Mouse (Mus musculus) ES-E14 (cell line): ENCODE measurements around the gene Mrpl35.

Experiments
- CHD2 ChIP-seq: IDR thresholded peaks from 2 replicates; pipeline ENCODE4 v1.6.1; 2014; ENCODE audit warnings: mild to moderate bottlenecking, low read depth, low read length, inconsistent platforms
- HCFC1 ChIP-seq: IDR thresholded peaks from 2 replicates; pipeline ENCODE4 v1.6.1; 2012; ENCODE audit warnings: low read length, inconsistent platforms, borderline replicate concordance; ENCODE audit not compliant: insufficient read depth
- MAFK ChIP-seq: IDR thresholded peaks from 2 replicates; pipeline ENCODE4 v1.6.1; 2014; ENCODE audit warnings: mild to moderate bottlenecking, low read depth, low read length, inconsistent platforms; ENCODE audit not compliant: insufficient read depth
- ZC3H11A ChIP-seq: IDR thresholded peaks from 2 replicates; pipeline ENCODE4 v1.6.1; 2012; ENCODE audit warnings: low read depth, mild to moderate bottlenecking, inconsistent platforms, low read length, borderline replicate concordance
- ZNF384 ChIP-seq: IDR thresholded peaks from 2 replicates; pipeline ENCODE4 v1.6.1; 2012; ENCODE audit warnings: low read depth, low read length, inconsistent platforms

GRCm38 (mm10) chr6:71823085-71823484, 3.7 kb downstream of the Mrpl35 start:
- TF ChIP-seq HCFC1 (no peak), MAFK (no peak), ZNF384 (no peak), CHD2 (no peak), ZC3H11A (no peak)
